Mouse (Mus musculus) spleen, adult 2 months (tissue): ENCODE measurements around the gene Elf5. TPM values are rescaled to one million over a fixed set of nuclear protein-coding genes. Genes with fewer than 3 reads are reported as not detected.

Source experiments
- DNase-seq, 2 experiments: peaks; one replicate each; pipeline versions ENCODE4 v3.0.0 to v3.0.0-alpha.2; 2012 to 2021; ENCODE audit warnings: low spot score in 2 of 2, low read depth in 1 of 2
- H3K27ac ChIP-seq: fragments of 200-500 bp; 2 replicates; pipeline ENCODE4 v1.5.1; 2012; ENCODE audit warnings: low read length, inconsistent platforms; ENCODE audit not compliant: insufficient read depth
- H3K27me3 ChIP-seq: fragments of 200-500 bp; 2 replicates; pipeline ENCODE4 v1.6.1; 2012; ENCODE audit warnings: mild to moderate bottlenecking, moderate library complexity, low read length, inconsistent platforms; ENCODE audit not compliant: control insufficient read depth, insufficient read depth
- H3K36me3 ChIP-seq: fragments of 200-500 bp; 2 replicates; pipeline ENCODE4 v1.6.1; 2012; ENCODE audit warnings: mild to moderate bottlenecking, low read length, inconsistent platforms; ENCODE audit not compliant: control insufficient read depth, insufficient read depth
- H3K4me1 ChIP-seq: fragments of 200-500 bp; 2 replicates; pipeline ENCODE4 v1.6.1; 2011; ENCODE audit warnings: inconsistent platforms; ENCODE audit not compliant: control insufficient read depth, insufficient read depth, insufficient read length
- H3K4me3 ChIP-seq: fragments of 200-500 bp; 2 replicates; pipeline ENCODE4 v1.5.1; 2011; ENCODE audit warnings: mild to moderate bottlenecking, inconsistent platforms; ENCODE audit not compliant: insufficient read depth, insufficient read length; ENCODE audit errors: extremely low read depth
- CTCF ChIP-seq: fragments of 200-500 bp; IDR thresholded peaks from 2 replicates; pipeline ENCODE4 v1.5.1; 2011; ENCODE audit warnings: mild to moderate bottlenecking, inconsistent platforms; ENCODE audit not compliant: insufficient read depth, insufficient read length, insufficient replicate concordance; ENCODE audit errors: extremely low read depth
- POLR2A ChIP-seq: fragments of 200-500 bp; IDR thresholded peaks from 2 replicates; pipeline ENCODE4 v1.6.1; 2011; ENCODE audit warnings: low read depth, low read length, inconsistent platforms
- WGBS: fragments of 180-500 bp; shearing (Covaris S2); methylation state at CpG from one replicate; pipeline ENCODE4 v1.1.7; 2018; 5-methylcytosine and 5-hydroxymethylcytosine counted together
- polyA plus RNA-seq: library from polyadenylated mRNA; depleted of rRNA; stranded (reverse); fragments of >200 nt; gene quantifications from 2 replicates; pipeline ENCODE4 v1.2.3, GENCODE M21; 2012

Elf5 gene
- polyA plus RNA-seq, 1 experiment = not detected

DNA sequence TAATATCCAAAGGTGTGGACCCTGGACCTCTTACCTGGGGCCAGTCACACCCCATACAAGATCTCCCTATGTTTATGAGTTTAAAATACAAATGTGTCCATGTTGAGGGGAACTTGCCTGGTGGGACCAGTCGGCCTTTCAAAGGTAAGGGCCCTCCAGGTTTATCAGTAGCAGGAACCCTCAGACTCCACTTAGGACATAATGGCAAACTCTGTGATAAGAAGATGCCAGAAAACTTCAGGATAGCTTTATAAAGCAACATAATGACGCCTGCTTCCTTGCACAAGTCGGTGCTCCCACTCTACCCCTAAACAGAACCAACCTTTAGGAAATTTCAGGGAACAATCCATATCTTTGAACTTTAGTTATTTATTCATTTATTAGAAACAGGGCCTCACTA, 4.3 kb downstream of the Elf5 start:
- H3K4me3 ChIP-seq = no peak overlapping the region
- H3K27ac ChIP-seq = no peak overlapping the region
- H3K27me3 ChIP-seq = no peaks in the 10 kb centered on the region
- TF ChIP-seq POLR2A = no peak
- TF ChIP-seq CTCF = no peak
- no peaks in the 10 kb centered on the region for H3K4me1 ChIP-seq
- DNase-seq = no peak
- 91% methylated on average over 3 of the region's 3 CpGs for WGBS
- H3K36me3 ChIP-seq = no peaks in the 10 kb centered on the region

DNA sequence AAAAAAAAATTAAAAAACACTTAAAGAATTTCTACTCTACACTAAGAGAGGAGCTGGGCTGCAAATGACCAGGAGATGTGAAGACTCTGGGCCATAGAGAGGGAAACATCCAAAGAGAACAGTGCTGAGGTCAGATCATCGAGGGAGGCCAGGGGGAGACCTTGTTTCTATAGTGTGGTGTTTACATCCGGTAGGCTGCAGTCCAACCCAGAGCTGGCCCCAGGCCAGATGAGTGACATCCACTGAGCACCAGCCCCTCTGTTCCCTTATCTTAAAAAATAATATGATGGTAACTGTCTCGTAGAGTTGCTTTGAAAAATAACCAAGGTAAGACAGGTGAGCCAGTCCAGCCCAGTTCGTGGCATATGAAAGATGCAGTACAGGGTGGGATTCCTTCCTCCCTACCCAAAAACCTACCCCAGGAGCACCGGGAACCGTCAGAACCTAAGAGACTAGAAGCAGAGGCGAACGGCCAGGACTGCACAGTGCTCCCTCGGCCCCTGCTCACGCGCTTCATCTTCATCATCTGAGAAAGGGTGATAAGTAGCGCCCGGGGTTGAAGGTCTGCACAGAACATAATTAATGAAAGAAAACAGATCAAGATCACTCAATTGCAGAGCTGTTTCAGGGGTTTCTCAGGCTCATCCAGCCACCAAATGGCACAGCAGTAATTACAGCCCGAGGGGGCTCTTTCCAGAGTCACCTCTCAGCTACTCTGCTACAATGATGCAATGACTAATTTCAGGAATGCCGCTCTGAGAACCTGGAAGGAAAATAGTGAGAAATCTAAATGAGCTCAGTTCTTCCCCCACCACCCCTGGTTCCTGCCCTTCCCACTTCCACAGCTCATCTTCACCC, 9.4 kb downstream of the Elf5 start:
- Histone ChIP-seq H3K36me3 (no peaks in the 10 kb centered on the region), H3K4me3 (no peak overlapping the region), H3K27ac (no peak overlapping the region), H3K4me1 (no peaks in the 10 kb centered on the region), H3K27me3 (no peaks in the 10 kb centered on the region)
- DNase-seq = no peak
- TF ChIP-seq POLR2A (no peak), CTCF (no peak)
- WGBS = 73% methylated on average over 15 of the region's 15 CpGs

DNA sequence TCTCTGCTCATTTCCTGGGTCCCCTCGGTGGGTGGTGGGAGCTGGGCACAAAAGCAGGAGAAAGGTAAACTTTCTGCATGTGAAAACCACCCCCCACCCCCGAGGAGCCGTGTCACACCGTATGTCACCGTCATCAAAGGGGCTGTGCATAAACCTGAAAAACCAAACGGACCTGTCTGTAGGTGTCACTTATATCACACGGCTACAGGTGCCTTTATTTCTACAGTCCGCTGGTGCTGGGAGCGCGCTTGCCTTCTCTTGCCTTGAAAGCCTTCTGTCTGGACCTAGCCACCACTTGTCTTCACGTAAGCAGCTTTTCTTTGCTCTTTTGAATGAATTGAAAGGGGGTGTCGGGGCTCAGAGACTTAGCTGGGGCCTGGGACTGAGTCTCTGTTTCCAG, 12.4 kb downstream of the Elf5 start:
- H3K4me1 ChIP-seq = no peaks in the 10 kb centered on the region
- 70% methylated on average over 12 of the region's 12 CpGs for WGBS
- H3K36me3 ChIP-seq = no peaks in the 10 kb centered on the region
- TF ChIP-seq CTCF = no peak
- no peak for DNase-seq
- no peak overlapping the region for H3K27ac ChIP-seq
- H3K4me3 ChIP-seq = no peak overlapping the region
- H3K27me3 ChIP-seq = no peaks in the 10 kb centered on the region

DNA sequence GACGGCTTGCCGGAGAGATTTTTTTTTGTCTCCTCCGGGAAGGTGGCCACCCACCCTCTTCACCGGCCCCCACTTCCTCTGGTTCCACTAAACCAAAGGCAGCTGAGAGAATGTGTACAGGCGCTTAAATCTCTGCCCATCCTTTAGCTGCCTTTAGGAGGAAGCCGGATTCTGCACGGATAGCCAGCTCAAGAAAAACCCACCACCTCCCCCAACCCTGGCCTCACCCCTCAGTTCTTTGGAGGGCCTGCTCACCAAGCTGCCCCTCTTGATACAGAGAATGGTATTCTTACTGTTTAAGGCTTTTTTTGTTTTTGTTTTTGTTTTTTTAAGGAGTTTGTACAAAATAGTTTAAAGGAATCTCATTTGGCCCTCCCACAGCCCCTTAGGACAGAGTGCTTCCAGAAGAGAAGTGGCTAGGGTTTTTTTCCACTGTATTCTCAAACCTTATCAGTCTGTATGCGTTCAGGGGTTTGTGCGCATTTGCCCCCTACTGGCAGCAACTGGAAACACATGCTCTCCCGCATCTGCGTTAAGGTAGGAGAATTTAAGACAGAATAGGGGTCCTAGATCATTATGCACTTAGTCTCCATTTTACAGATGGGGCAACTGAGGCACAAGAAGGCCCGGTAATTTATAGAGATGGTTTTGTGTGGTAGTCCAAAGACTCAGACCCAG, 13.0 kb downstream of the Elf5 start:
- peak; percentile 19 to 41 for DNase-seq
- TF ChIP-seq CTCF (peak; percentile 52; the same call in 1 of the 2 replicates), POLR2A (no peak)
- Histone ChIP-seq H3K4me3 (no peak overlapping the region), H3K27me3 (no peaks in the 10 kb centered on the region), H3K36me3 (no peaks in the 10 kb centered on the region), H3K27ac (no peak overlapping the region), H3K4me1 (no peaks in the 10 kb centered on the region)
- WGBS = 15% methylated on average over 12 of the region's 12 CpGs

DNA sequence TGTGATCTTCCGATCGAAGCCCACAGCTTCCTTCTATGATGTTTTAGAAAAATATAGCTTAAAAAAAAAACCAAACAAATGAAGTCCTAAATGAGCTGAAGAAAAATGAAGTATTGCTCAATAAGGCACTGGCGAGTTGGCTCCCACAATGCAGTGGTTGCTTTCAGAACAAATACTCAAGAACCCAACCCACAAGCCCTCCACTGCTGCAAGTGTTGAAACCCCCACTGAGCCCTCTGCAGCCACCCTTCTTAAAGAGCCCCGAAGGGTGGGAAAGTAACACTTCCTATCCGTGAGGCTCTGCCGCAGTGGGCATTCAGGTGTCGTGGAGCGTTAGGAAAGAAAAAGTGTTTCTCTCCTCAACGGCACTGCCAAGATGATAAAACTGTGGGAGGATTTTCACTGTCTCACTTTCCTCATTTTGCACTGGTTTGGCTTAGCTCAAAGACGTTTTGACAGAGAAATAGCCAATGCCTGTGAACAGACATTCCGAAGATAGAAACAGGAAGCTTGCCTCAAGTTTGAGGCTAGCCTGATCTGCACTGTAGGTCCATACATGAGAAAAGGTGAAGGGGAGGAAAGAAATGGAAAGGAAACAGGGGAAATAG, 14.1 kb downstream of the Elf5 start:
- no peak overlapping the region for H3K4me3 ChIP-seq
- no peak for DNase-seq
- no peak overlapping the region for H3K27ac ChIP-seq
- no peaks in the 10 kb centered on the region for H3K4me1 ChIP-seq
- no peak for TF ChIP-seq CTCF
- no peak for TF ChIP-seq POLR2A
- no peaks in the 10 kb centered on the region for H3K27me3 ChIP-seq
- H3K36me3 ChIP-seq = no peaks in the 10 kb centered on the region
- WGBS = 65% methylated on average over 11 of the region's 11 CpGs

DNA sequence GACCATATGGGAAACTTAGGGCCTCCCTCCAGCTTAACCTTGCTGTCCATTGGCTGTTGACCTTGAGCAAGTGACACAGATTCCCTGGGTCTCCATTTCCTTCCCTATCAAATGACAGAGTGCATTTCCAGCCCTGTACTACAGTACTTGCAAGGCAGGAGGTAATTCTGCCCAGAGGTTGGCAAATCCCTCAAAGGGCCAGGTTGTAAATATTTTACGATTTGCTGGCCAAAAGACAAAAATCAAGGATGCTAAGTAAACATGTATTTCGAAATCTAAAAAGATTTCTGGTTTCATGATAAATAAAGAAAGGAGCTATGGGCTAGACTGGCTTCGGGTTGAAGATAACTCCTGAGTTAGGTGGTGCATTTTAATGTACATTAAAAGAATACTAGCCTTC, 16.9 kb downstream of the Elf5 start:
- Histone ChIP-seq H3K4me3 (no peak overlapping the region), H3K4me1 (no peaks in the 10 kb centered on the region), H3K27me3 (no peaks in the 10 kb centered on the region), H3K27ac (no peak overlapping the region), H3K36me3 (no peaks in the 10 kb centered on the region)
- no peak for TF ChIP-seq CTCF
- no peak for TF ChIP-seq POLR2A
- 87% methylated on average over 3 of the region's 3 CpGs for WGBS
- no peak for DNase-seq
